Mouse (Mus musculus) hindbrain, embryonic 15.5 days (tissue): ENCODE data around the gene Tldc2. TPM values are rescaled to one million over a fixed set of nuclear protein-coding genes. Genes with fewer than 3 reads are reported as not detected.
A peak's percentile ranks its signal among the peaks of the same experiment; 100 is the strongest.

Experiments
- ATAC-seq: fragments of 200-750 bp; cut with Nextera tagmentation; 2 replicates; pipeline ENCODE4 v1.8.0; 2017; ENCODE audit warnings: low read depth, moderate number of reproducible peaks, moderate TSS enrichment; ENCODE audit not compliant: low FRiP score
- H3K27ac ChIP-seq: fragments of 300-500 bp; sonication (generic); replicated peaks from 2 replicates; pipeline ENCODE4 v1.5.1; 2015; ENCODE audit warnings: mild to moderate bottlenecking, inconsistent platforms
- H3K27me3 ChIP-seq: fragments of 300-500 bp; sonication (generic); 2 replicates; pipeline ENCODE4 v1.6.1; 2015; ENCODE audit warnings: control low read depth, inconsistent platforms
- H3K36me3 ChIP-seq: fragments of 300-500 bp; sonication (generic); 2 replicates; pipeline ENCODE4 v1.6.1; 2015; ENCODE audit warnings: control low read depth, inconsistent platforms
- H3K4me1 ChIP-seq: fragments of 300-500 bp; sonication (generic); replicated peaks from 2 replicates; pipeline ENCODE4 v1.6.1; 2015; ENCODE audit warnings: control low read depth, inconsistent platforms
- H3K4me2 ChIP-seq: fragments of 300-500 bp; sonication (generic); 2 replicates; pipeline ENCODE4 v1.6.1; 2015; ENCODE audit warnings: moderate library complexity, mild to moderate bottlenecking, inconsistent platforms
- H3K4me3 ChIP-seq: fragments of 300-500 bp; sonication (generic); 2 replicates; pipeline ENCODE4 v1.5.1; 2015; ENCODE audit warnings: mild to moderate bottlenecking, inconsistent platforms
- H3K9ac ChIP-seq: fragments of 300-500 bp; sonication (generic); 2 replicates; pipeline ENCODE4 v1.6.1; 2015; ENCODE audit warnings: inconsistent platforms
- H3K9me3 ChIP-seq: fragments of 300-500 bp; sonication (generic); 2 replicates; pipeline ENCODE4 v1.6.1; 2016; ENCODE audit warnings: control low read depth, inconsistent platforms
- WGBS: fragments of 180-500 bp; shearing (Covaris S2); methylation state at CpG from one replicate; pipeline ENCODE4 v1.1.7; 2015; 5-methylcytosine and 5-hydroxymethylcytosine counted together
- polyA plus RNA-seq: library from polyadenylated mRNA; unstranded; fragments of >200 nt; fragmentation: Nextera tagmentation; extraction: Ambion mirVana; gene quantifications from 2 replicates; pipeline ENCODE4 v1.2.1, GENCODE M21; 2015

The Tldc2 gene
- polyA plus RNA-seq, 1 experiment from 2014 or later = not detected

- H3K9me3 ChIP-seq = no peaks in the 10 kb centered on the region
- H3K27ac ChIP-seq = 0 out of 2 replicates have a peak overlapping the region, but pooled peaks have one; percentile 49
- H3K27me3 ChIP-seq = no peaks in the 10 kb centered on the region
- peak overlapping the region; percentile 87; the same call in 1 of the 2 replicates for H3K4me2 ChIP-seq
- WGBS = 68% methylated on average over 9 of the region's 9 CpGs
- no peak overlapping the region for H3K4me3 ChIP-seq
- H3K36me3 ChIP-seq = 0 out of 2 replicates have a peak, but pooled peaks cover 4% of the 10 kb centered on the region
- no peak overlapping the region for H3K9ac ChIP-seq
- ATAC-seq = no peak
- peaks cover 93% of the 10 kb centered on the region for H3K4me1 ChIP-seq
Observed at GRCm38 (mm10) chr2:157073378-157074052, 13.3 kb upstream of the Tldc2 start.

GRCm38 (mm10) chr2:157074186-157074724 is 12.6 kb upstream of the Tldc2 start:
- H3K36me3 ChIP-seq = 0 out of 2 replicates have a peak, but pooled peaks cover 4% of the 10 kb centered on the region
- H3K4me1 ChIP-seq = peaks cover 85% of the 10 kb centered on the region
- WGBS = 54% methylated on average over 9 of the region's 9 CpGs
- H3K4me2 ChIP-seq = peak overlapping the region; percentile 87
- no peak overlapping the region for H3K9ac ChIP-seq
- no peak overlapping the region for H3K4me3 ChIP-seq
- ATAC-seq = no peak
- no peaks in the 10 kb centered on the region for H3K27me3 ChIP-seq
- no peaks in the 10 kb centered on the region for H3K9me3 ChIP-seq
- peak overlapping the region; percentile 49; the same call in 1 of the 2 replicates for H3K27ac ChIP-seq

- Histone ChIP-seq H3K27ac (peak overlapping the region; percentile 41; the same call in 1 of the 2 replicates), H3K4me2 (peak overlapping the region; percentile 87), H3K9me3 (no peaks in the 10 kb centered on the region), H3K4me3 (no peak overlapping the region), H3K27me3 (no peaks in the 10 kb centered on the region), H3K36me3 (0 out of 2 replicates have a peak, but pooled peaks cover 4% of the 10 kb centered on the region), H3K4me1 (peaks cover 83% of the 10 kb centered on the region), H3K9ac (no peak overlapping the region)
- 53% methylated on average over 5 of the region's 5 CpGs for WGBS
- no peak for ATAC-seq
Observed at GRCm38 (mm10) chr2:157074772-157075171, 12.1 kb upstream of the Tldc2 start.

- H3K4me2 ChIP-seq = peak overlapping the region; percentile 87
- H3K36me3 ChIP-seq = 0 out of 2 replicates have a peak, but pooled peaks cover 4% of the 10 kb centered on the region
- H3K9me3 ChIP-seq = no peaks in the 10 kb centered on the region
- ATAC-seq = no peak
- 82% methylated on average over 3 of the region's 3 CpGs for WGBS
- H3K27ac ChIP-seq = peak overlapping the region; percentile 41
- peak overlapping the region; percentile 15; the same call in 1 of the 2 replicates for H3K9ac ChIP-seq
- H3K4me3 ChIP-seq = peak overlapping the region; percentile 97
- peaks cover 83% of the 10 kb centered on the region for H3K4me1 ChIP-seq
- H3K27me3 ChIP-seq = no peaks in the 10 kb centered on the region
Observed at GRCm38 (mm10) chr2:157075226-157075625, 11.6 kb upstream of the Tldc2 start.

GRCm38 (mm10) chr2:157075685-157076084 is 11.2 kb upstream of the Tldc2 start:
- Histone ChIP-seq H3K9me3 (no peaks in the 10 kb centered on the region), H3K9ac (peak overlapping the region; percentile 15), H3K4me3 (peak overlapping the region; percentile 97), H3K4me2 (peak overlapping the region; percentile 87), H3K27ac (peak overlapping the region; percentile 41), H3K4me1 (peaks cover 78% of the 10 kb centered on the region), H3K36me3 (0 out of 2 replicates have a peak, but pooled peaks cover 4% of the 10 kb centered on the region), H3K27me3 (no peaks in the 10 kb centered on the region)
- ATAC-seq = no peak
- 43% methylated on average over 3 of the region's 3 CpGs for WGBS

GRCm38 (mm10) chr2:157076585-157076984 is 10.3 kb upstream of the Tldc2 start:
- Histone ChIP-seq H3K4me2 (peak overlapping the region; percentile 87), H3K4me1 (peaks cover 69% of the 10 kb centered on the region), H3K27ac (0 out of 2 replicates have a peak overlapping the region, but pooled peaks have one; percentile 99), H3K9ac (peak overlapping the region; percentile 99), H3K27me3 (no peaks in the 10 kb centered on the region), H3K9me3 (no peaks in the 10 kb centered on the region), H3K4me3 (peak overlapping the region; percentile 97), H3K36me3 (0 out of 2 replicates have a peak, but pooled peaks cover 4% of the 10 kb centered on the region)
- WGBS = 78% methylated on average over 7 of the region's 7 CpGs
- no peak for ATAC-seq

- Histone ChIP-seq H3K4me3 (peak overlapping the region; percentile 97), H3K4me1 (peaks cover 64% of the 10 kb centered on the region), H3K36me3 (0 out of 2 replicates have a peak, but pooled peaks cover 4% of the 10 kb centered on the region), H3K27me3 (no peaks in the 10 kb centered on the region), H3K4me2 (peak overlapping the region; percentile 87), H3K27ac (peak overlapping the region; percentile 99), H3K9ac (peak overlapping the region; percentile 99), H3K9me3 (no peaks in the 10 kb centered on the region)
- ATAC-seq = no peak
- whole genome bisulfite sequencing = 2% methylated on average over 5 of the region's 5 CpGs
Observed at GRCm38 (mm10) chr2:157077160-157077559, 9.7 kb upstream of the Tldc2 start.

GRCm38 (mm10) chr2:157077641-157078058 is 9.2 kb upstream of the Tldc2 start:
- peak overlapping the region; percentile 99 for H3K27ac ChIP-seq
- no peaks in the 10 kb centered on the region for H3K27me3 ChIP-seq
- peaks cover 63% of the 10 kb centered on the region for H3K4me1 ChIP-seq
- H3K9me3 ChIP-seq = no peaks in the 10 kb centered on the region
- H3K4me3 ChIP-seq = peak overlapping the region; percentile 97
- H3K4me2 ChIP-seq = peak overlapping the region; percentile 87
- 0 out of 2 replicates have a peak, but pooled peaks cover 4% of the 10 kb centered on the region for H3K36me3 ChIP-seq
- ATAC-seq = no peak
- peak overlapping the region; percentile 99 for H3K9ac ChIP-seq
- 2% methylated on average over 15 of the region's 15 CpGs for WGBS

- no peaks in the 10 kb centered on the region for H3K27me3 ChIP-seq
- H3K4me2 ChIP-seq = peak overlapping the region; percentile 87
- H3K4me3 ChIP-seq = peak overlapping the region; percentile 97
- peaks cover 57% of the 10 kb centered on the region for H3K4me1 ChIP-seq
- peak overlapping the region; percentile 99 for H3K9ac ChIP-seq
- under 1% methylated on average over 66 of the region's 79 CpGs for WGBS
- H3K36me3 ChIP-seq = 0 out of 2 replicates have a peak, but pooled peaks cover 1% of the 10 kb centered on the region
- no peaks in the 10 kb centered on the region for H3K9me3 ChIP-seq
- H3K27ac ChIP-seq = peak overlapping the region; percentile 99
- peak; percentile 1; the same call in 1 of the 2 replicates for ATAC-seq
Observed at GRCm38 (mm10) chr2:157078059-157078792, 8.6 kb upstream of the Tldc2 start.

- WGBS = under 1% methylated on average over 102 of the region's 136 CpGs
- H3K4me2 ChIP-seq = peak within 1 kb of the TSS; percentile 87
- ATAC-seq = peak; percentile 90
Observed at GRCm38 (mm10) chr2:157078793-157079700, 7.8 kb upstream of the Tldc2 start, which contains the start of gene Soga1. TSS of gene Soga1 (minus strand) at chr2:157079254.

More at GRCm38 (mm10) chr2:157078793-157079700, 7.8 kb upstream of the Tldc2 start, which contains the start of gene Soga1:
- Histone ChIP-seq H3K4me1 (peaks cover 49% of the 10 kb centered on the region), H3K36me3 (no peaks in the 10 kb centered on the region), H3K9ac (peak within 1 kb of the TSS; percentile 99), H3K4me3 (peak within 1 kb of the TSS; percentile 97), H3K27ac (peak within 1 kb of the TSS; percentile 99), H3K9me3 (no peaks in the 10 kb centered on the region), H3K27me3 (no peaks in the 10 kb centered on the region)
